Mouse (Mus musculus) T-cell, adult 2 months (primary cell): ENCODE measurements around the gene Tmem246.

Experiments used
- DNase-seq: peaks from one replicate; pipeline ENCODE4 v3.0.0; 2022; ENCODE audit warnings: low spot score

Gene Tmem246

DNA sequence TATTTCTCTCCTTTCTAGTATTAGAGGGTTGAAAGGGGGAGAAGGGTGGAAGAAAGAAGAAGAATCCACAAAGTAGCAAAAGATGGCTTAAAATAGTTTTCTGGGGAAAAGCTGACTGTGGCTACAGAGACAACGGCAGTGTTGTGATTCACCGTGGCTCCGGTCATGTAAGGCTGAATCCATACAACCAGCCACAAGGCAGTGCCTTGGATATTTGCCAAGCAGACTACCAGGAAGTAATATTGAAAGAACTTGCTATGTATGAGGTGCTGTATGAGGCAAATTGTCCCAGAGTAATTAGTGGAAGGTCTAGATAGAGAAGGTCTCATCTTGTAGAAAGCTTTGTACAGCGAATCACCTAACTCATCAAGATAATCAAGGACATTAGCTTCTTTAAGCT lies 25.5 kb downstream of the Tmem246 start:
- DNase-seq, result no peak

DNA sequence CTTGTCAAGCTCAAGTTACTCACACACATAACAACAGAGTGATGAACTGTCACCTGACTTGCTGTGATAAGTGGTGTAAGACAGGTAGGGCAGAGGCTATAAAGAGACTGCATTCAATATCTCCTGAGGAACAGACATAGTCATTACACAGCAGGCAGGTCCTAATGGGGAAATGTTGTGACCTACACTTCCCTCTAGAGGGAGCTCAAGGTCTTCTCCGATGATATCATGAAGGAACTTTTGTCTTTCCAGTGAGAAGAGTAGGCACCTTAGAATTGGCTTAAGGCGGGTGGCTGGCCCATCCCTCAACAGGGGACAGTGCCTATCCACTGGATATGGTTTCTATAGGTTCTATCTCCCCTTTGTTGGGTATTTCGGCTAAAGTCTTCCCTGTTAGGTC lies 30.1 kb downstream of the Tmem246 start:
- peak; percentile 41 for DNase-seq

GRCm38 (mm10) chr4:49559915-49560772 lies 37.5 kb downstream of the Tmem246 start:
- DNase-seq, result no peak

- DNase-seq, result no peak
Measured at GRCm38 (mm10) chr4:49558181-49558580, 39.5 kb downstream of the Tmem246 start.

DNA sequence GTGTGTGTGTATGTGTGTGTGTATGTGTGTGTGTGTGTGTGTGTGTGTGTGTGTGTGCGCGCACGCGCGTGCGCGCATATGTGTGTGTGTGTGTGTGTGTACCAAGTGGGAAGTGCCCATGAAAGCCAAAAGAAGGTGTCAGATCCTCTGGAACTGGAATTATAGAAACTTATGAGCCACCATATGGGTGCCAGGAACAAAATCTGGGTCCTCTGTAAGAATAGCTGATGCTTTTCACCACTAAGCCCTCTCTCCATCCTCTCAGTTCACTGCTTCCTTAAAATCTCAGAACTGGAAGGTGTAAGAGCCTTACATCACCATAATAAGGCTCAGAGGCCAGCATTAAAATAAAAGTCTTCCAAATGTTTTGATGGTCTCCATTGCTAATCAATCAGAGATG lies 40.3 kb downstream of the Tmem246 start:
- DNase-seq, result no peak

DNA sequence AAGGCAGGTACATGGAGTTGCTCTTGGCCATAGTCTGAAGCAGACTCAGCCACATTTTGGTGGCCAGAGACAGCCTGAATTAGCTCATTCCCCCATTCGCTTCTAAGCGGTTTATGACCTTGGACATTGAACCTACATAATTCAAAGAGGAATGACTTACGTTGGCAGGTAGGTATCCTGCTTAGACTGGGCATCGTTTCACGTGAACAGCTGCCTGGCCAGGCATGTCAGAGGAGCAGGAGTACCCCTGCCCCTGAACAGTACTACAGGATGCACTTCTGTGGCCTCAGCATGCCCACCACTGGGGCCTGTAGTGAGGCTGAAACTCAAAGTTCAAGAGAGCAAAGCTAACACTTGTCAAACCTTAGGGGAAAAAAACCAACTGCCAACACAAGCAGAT lies 44.3 kb downstream of the Tmem246 start:
- no peak for DNase-seq

GRCm38 (mm10) chr4:49549383-49549782 lies 48.3 kb downstream of the Tmem246 start, which contains the start of gene Aldob:
Gene Aldob (minus strand): TSS chr4:49549546.
- DNase-seq, result no peak

DNA sequence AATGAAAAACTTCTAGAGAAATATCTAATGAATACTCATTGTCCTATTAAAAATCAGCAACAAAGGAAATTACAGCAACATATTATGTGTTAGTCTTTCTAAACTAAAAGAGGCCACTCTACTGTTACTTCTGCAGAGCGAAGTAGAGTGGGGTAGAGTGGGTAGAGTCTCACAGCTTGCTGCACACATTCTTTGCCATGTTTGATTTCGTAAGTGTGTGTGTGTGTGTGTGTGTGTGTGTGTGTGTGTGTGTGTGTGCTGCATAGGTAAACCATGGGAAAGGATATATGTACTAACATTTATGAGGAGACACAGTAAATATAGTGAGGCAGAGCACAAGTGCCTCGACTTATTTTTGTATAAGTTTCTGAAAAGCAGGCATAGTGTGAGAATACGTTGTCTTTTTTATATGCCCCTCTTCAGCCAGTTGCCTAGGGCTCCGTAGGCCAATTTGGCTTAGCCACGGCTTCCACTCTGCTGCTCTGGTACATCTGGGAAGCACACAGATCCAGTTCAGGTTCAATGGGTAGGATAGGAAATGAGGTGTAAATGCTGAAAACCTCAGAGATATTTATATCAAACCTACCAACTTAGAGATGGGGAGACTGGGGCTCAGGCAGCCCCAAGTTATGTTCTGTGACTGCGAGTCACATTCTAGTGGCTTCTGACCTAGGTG lies 50.0 kb downstream of the Tmem246 start:
- no peak for DNase-seq

DNA sequence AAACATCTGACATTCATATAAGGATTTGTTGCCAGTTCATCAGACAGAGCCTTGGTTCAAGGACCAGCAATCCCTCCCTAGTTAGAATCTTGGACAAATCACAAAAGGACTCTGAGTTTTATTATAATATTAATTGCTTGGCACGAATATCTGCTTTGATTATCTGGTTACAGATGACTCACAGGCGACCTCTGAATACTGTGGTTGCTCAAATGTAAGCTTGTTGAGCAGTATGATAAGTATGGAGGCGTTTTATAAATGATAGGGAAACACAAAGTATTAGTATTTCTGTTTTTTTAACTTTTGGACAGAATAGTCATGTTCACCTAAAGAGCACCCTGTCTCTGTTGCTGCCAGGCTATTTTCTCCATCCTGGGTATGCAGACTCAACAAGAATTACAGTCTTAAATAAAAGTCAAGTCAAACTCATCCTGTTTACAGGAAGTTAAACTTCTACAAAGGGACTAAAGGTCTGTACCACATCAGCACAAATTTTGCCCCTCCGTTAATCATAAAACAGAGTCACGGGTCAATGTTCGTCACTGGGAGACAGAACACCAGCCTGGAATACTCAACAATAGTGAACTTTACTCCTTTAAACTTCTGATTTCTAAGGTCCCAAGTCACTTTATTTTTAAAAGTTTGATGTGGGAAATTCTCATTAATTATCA lies 50.7 kb downstream of the Tmem246 start:
- no peak for DNase-seq

DNA sequence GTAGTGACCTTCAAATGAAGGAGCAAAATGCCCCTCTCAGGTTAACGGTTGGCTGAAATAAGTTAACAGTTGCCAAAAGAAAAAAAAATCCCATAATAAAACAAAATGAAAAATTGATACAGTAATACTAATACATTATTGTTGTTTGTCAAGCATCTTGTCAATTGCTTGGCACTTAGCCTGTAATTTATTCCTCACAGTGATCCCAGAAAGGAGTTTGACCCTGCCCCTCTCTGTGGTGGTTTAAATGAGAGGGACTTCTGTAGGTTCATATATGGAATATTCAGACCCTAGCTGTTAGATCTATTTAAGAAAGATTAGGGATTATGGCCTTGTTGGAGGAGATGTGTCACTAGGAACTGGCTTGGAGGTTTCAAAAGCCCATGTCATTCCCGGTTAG lies 51.6 kb downstream of the Tmem246 start:
- DNase-seq, result no peak

GRCm38 (mm10) chr4:49540966-49541365 lies 56.7 kb downstream of the Tmem246 start:
- no peak for DNase-seq

- no peak for DNase-seq
Measured at GRCm38 (mm10) chr4:49539665-49540064, 58.0 kb downstream of the Tmem246 start.

DNA sequence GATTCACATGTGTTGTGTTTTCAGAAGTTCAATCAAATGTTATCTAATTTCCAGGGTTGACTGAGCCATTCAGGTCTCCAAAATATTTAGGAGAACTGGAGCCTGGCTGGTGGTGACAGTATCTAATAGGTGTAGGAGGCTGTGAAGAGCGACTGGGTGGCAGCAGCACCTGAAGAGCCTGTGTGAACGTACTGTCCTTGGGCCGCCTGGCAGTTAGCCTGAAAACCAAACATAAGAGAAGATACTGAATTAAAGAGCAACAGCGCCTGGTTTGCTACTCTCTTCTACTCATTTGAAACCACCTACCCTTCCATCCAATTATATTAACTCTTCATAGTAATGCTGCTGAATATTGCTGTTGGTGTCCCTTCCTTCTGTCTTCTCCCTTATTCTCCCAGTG lies 61.0 kb downstream of the Tmem246 start:
- DNase-seq, result no peak

DNA sequence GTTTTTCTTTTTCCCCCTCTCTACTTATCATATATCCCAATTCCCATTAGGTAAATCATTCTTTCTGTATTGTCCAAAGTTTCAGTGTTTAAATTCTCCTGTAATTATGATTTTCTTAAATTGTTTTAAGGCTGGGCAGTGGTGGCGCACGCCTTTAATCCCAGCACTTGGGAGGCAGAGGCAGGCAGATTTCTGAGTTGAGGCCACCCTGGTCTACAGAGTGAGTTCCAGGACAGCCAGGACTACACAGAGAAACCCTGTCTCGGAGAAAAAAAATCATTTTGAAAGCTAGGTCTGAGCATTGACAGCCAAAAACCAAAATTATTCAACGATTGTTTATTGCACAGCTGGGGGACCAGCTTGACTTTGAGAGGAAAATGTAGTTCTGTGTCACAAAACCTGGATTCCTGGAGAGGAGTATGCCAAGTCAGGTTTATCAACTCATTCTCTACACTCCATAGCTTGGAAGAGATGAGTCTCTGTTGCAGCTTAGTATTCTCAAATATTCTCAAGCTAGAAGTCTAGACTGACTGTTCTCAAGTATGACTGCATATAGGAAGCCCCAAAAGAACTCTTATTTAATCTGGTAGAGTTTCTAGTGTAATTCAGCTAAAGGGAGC lies 61.9 kb downstream of the Tmem246 start:
- no peak for DNase-seq

GRCm38 (mm10) chr4:49535036-49535435 lies 62.6 kb downstream of the Tmem246 start:
- DNase-seq, result no peak
